Mouse (Mus musculus): Measurements from ENCODE around the gene Crispld2. TPM values are rescaled to one million over a fixed set of nuclear protein-coding genes. Genes with fewer than 3 reads are reported as not detected.

Crispld2 gene
- polyA plus RNA-seq, 1 experiment from 2014 or later = 10.1 TPM

DNA sequence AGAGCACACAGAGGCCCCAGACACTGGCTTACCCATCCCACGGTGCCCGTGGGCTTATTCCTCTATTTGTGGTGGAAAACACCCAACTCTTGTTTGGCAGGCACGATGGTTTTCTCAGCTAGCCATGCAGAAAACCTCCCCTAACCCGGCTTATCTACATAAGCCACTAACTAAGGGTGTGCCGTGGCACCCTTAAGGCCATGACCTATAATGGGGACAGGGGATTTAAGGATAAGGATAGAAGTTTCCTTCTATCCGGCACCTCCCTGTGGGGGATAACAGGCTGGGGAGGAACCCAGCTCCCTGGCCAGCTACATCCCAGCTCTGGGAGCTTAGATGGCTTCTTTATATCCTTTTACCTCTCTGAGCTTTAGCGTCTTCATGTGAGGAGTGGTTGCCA, 28.1 kb downstream of the Crispld2 start:
- ATAC-seq (ENCODE audit: low FRiP score, low TSS enrichment) = no peak
- Histone ChIP-seq H3K36me3 (ENCODE audit: insufficient read depth, low read length) (no peaks in the 10 kb centered on the region), H3K4me3 (ENCODE audit: low read length) (no peak overlapping the region), H3K9me3 (ENCODE audit: low read length) (no peaks in the 10 kb centered on the region), H3K27me3 (ENCODE audit: insufficient read depth, low read length) (no peaks in the 10 kb centered on the region), H3K9ac (replicated peaks; ENCODE audit: low read length) (no peak overlapping the region), H3K27ac (ENCODE audit: low read length) (no peak overlapping the region), H3K4me1 (ENCODE audit: insufficient read depth, low read length) (peaks cover under 1% of the 10 kb centered on the region; the same call in 1 of the 2 replicates), H3K4me2 (replicated peaks; ENCODE audit: low read depth, low read length) (no peak overlapping the region)
- WGBS = 65% methylated on average over 7 of the region's 7 CpGs

DNA sequence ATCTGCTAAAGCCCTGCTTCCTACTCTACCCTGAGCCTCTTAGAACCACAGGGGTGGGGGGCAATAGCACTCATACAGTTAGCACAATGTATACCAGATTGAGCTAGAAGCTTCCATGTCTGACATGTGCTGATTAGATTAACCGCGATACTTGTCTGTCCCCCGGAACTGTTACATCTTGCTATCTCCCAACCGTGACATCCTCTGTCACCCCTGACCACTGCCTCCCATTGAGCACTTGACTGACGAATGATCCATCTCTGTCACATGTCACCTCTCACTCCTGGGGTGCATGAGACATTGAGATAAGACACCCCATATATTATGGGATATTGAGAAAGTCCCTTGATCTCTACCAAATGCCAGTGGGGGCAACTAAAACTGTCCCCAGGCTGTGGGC, 34.0 kb downstream of the Crispld2 start:
- Histone ChIP-seq H3K4me3 (ENCODE audit: low read length) (no peak overlapping the region), H3K27ac (ENCODE audit: low read length) (no peak overlapping the region), H3K36me3 (ENCODE audit: insufficient read depth, low read length) (no peaks in the 10 kb centered on the region), H3K9ac (replicated peaks; ENCODE audit: low read length) (no peak overlapping the region), H3K9me3 (ENCODE audit: low read length) (no peaks in the 10 kb centered on the region), H3K4me1 (ENCODE audit: insufficient read depth, low read length) (peaks cover 5% of the 10 kb centered on the region; the same call in 1 of the 2 replicates), H3K27me3 (ENCODE audit: insufficient read depth, low read length) (no peaks in the 10 kb centered on the region), H3K4me2 (replicated peaks; ENCODE audit: low read depth, low read length) (no peak overlapping the region)
- WGBS = 77% methylated on average over 5 of the region's 5 CpGs
- ATAC-seq (ENCODE audit: low FRiP score, low TSS enrichment) = no peak

DNA sequence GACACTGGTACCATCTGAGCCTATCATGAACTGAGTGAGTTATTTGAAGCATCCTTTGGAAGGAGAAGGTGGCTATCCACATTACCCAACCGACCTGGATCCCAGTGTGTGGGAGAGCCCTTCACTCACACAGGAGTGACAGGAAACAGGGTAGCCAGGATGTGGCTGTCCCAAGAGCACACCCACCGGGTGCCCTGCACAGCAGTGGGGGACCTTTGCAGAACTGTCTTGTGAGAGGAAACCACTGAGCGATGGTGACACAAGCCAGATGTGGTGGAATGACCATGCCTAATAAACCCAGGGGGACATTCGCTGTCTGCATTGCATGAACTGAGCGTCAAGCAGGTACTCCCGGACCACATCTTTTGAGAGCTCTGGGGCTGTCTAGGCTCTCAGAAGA, 34.8 kb downstream of the Crispld2 start:
- H3K4me3 ChIP-seq (ENCODE audit: low read length) = no peak overlapping the region
- no peak overlapping the region for H3K4me2 ChIP-seq (replicated peaks; ENCODE audit: low read depth, low read length)
- H3K27me3 ChIP-seq (ENCODE audit: insufficient read depth, low read length) = no peaks in the 10 kb centered on the region
- peaks cover 5% of the 10 kb centered on the region; the same call in 1 of the 2 replicates for H3K4me1 ChIP-seq (ENCODE audit: insufficient read depth, low read length)
- H3K9ac ChIP-seq (replicated peaks; ENCODE audit: low read length) = no peak overlapping the region
- no peak overlapping the region for H3K27ac ChIP-seq (ENCODE audit: low read length)
- no peaks in the 10 kb centered on the region for H3K9me3 ChIP-seq (ENCODE audit: low read length)
- 79% methylated on average over 6 of the region's 6 CpGs for WGBS
- no peak for ATAC-seq (ENCODE audit: low FRiP score, low TSS enrichment)
- no peaks in the 10 kb centered on the region for H3K36me3 ChIP-seq (ENCODE audit: insufficient read depth, low read length)

DNA sequence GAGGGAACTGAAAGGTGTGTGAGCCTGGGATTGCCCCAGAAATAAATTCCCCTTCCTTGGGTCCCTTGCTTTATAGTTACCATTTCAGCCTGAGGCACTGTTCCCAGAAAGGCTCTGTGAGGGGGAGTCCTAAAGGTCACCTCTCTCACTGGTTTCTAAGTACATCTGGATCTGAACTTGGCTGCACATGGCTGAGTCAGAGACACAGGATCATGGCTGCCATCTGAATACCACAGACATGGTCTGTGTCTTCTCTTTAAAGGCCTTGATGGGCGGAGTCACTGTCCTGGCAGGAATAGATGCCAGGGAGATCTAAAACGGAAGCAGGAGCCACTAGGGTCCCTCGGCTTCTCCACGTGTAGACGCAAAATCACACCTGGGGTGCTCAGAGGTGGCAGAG, 38.2 kb downstream of the Crispld2 start:
- no peak for ATAC-seq (ENCODE audit: low FRiP score, low TSS enrichment)
- no peaks in the 10 kb centered on the region for H3K9me3 ChIP-seq (ENCODE audit: low read length)
- no peaks in the 10 kb centered on the region for H3K36me3 ChIP-seq (ENCODE audit: insufficient read depth, low read length)
- no peak overlapping the region for H3K27ac ChIP-seq (ENCODE audit: low read length)
- no peaks in the 10 kb centered on the region for H3K27me3 ChIP-seq (ENCODE audit: insufficient read depth, low read length)
- H3K9ac ChIP-seq (replicated peaks; ENCODE audit: low read length) = no peak overlapping the region
- no peak overlapping the region for H3K4me3 ChIP-seq (ENCODE audit: low read length)
- peaks cover 11% of the 10 kb centered on the region; the same call in 1 of the 2 replicates for H3K4me1 ChIP-seq (ENCODE audit: insufficient read depth, low read length)
- WGBS = 48% methylated on average over 5 of the region's 5 CpGs
- no peak overlapping the region for H3K4me2 ChIP-seq (replicated peaks; ENCODE audit: low read depth, low read length)

DNA sequence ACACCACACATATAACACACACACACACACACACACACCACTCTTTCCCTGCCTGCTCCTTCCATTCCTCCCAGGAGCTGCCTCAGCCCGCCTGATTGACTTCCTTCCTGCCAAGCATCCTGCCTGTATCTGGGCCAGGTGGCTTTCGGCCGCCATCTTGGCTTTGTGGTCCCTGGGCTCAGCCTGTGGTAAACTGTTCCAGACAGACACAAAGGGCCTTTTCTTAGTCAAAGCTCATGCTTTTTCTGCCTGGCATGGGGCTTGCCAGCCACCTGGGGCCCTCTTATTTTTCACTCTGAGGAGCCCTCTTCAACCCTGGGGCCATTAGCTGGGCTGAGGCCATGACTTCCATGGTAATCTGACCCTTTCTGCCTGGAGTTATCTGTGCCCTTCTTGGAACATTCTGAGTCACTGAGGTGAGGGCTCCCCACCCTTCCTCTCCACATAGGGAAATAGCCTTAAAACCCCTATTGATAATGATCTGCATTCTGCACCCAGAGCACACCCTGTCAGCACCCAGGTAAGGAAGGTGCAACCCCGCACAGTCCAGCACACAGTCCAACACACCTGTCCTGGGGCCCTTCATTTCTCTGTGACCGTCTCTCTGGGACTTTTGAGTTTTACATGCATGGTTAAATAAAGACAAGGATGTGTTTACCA, 40.4 kb downstream of the Crispld2 start:
- Histone ChIP-seq H3K9me3 (ENCODE audit: low read length) (no peaks in the 10 kb centered on the region), H3K9ac (replicated peaks; ENCODE audit: low read length) (no peak overlapping the region), H3K4me1 (ENCODE audit: insufficient read depth, low read length) (peaks cover 19% of the 10 kb centered on the region; the same call in 1 of the 2 replicates), H3K36me3 (ENCODE audit: insufficient read depth, low read length) (no peaks in the 10 kb centered on the region), H3K27me3 (ENCODE audit: insufficient read depth, low read length) (no peaks in the 10 kb centered on the region), H3K4me2 (replicated peaks; ENCODE audit: low read depth, low read length) (no peak overlapping the region), H3K4me3 (ENCODE audit: low read length) (no peak overlapping the region), H3K27ac (ENCODE audit: low read length) (no peak overlapping the region)
- 81% methylated on average over 5 of the region's 5 CpGs for WGBS
- ATAC-seq (ENCODE audit: low FRiP score, low TSS enrichment) = no peak

DNA sequence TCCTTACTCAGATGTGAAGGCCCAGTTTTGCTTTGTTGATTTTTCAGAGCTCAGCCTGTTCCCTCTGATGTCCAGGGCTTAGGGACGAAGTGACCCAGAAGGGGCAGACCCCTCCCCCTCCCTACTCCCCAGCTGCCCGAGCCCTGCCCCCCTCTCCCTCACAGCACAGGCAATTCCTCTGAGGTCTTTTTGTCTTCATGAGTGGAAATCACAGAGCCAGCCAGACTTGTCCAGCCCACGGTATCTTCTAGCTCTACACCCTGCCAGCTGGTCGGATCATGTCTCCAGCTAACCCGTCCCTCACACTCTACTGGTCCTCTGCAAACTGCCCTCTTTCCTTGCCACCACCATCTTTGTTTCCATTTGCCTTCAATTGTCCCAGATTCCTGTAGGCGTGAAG, 42.2 kb downstream of the Crispld2 start:
- no peaks in the 10 kb centered on the region for H3K27me3 ChIP-seq (ENCODE audit: insufficient read depth, low read length)
- no peak overlapping the region for H3K9ac ChIP-seq (replicated peaks; ENCODE audit: low read length)
- no peak overlapping the region for H3K4me3 ChIP-seq (ENCODE audit: low read length)
- H3K4me2 ChIP-seq (replicated peaks; ENCODE audit: low read depth, low read length) = no peak overlapping the region
- no peak for ATAC-seq (ENCODE audit: low FRiP score, low TSS enrichment)
- 41% methylated on average over 6 of the region's 6 CpGs for WGBS
- no peaks in the 10 kb centered on the region for H3K9me3 ChIP-seq (ENCODE audit: low read length)
- no peak overlapping the region for H3K27ac ChIP-seq (ENCODE audit: low read length)
- no peaks in the 10 kb centered on the region for H3K36me3 ChIP-seq (ENCODE audit: insufficient read depth, low read length)
- H3K4me1 ChIP-seq (ENCODE audit: insufficient read depth, low read length) = peaks cover 22% of the 10 kb centered on the region; the same call in 1 of the 2 replicates

DNA sequence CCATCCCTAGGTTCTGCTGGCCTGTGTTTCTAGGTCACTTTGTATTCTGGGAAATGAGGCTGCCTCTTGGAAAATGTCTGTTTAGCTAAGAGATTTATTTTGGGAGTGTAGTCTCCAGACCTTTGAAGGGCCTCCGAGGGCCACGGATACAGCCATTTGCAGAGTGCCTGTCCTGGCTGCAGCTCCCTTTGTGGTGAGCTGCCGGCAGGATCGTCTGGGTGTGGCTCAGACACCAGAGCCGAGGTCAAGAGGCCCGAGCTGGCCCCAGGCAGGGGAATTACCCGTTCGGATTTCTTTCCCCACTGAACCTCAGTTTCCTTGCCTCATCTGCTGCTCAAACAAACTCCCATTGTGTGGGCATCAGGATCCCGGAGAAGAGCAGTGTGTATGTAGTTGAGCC, 43.9 kb downstream of the Crispld2 start:
- H3K4me1 ChIP-seq (ENCODE audit: insufficient read depth, low read length) = peaks cover 22% of the 10 kb centered on the region; the same call in 1 of the 2 replicates
- H3K36me3 ChIP-seq (ENCODE audit: insufficient read depth, low read length) = no peaks in the 10 kb centered on the region
- H3K9ac ChIP-seq (replicated peaks; ENCODE audit: low read length) = no peak overlapping the region
- no peak overlapping the region for H3K4me2 ChIP-seq (replicated peaks; ENCODE audit: low read depth, low read length)
- no peaks in the 10 kb centered on the region for H3K9me3 ChIP-seq (ENCODE audit: low read length)
- no peak overlapping the region for H3K27ac ChIP-seq (ENCODE audit: low read length)
- H3K27me3 ChIP-seq (ENCODE audit: insufficient read depth, low read length) = no peaks in the 10 kb centered on the region
- H3K4me3 ChIP-seq (ENCODE audit: low read length) = no peak overlapping the region
- ATAC-seq (ENCODE audit: low FRiP score, low TSS enrichment) = no peak
- WGBS = 6% methylated on average over 9 of the region's 9 CpGs

DNA sequence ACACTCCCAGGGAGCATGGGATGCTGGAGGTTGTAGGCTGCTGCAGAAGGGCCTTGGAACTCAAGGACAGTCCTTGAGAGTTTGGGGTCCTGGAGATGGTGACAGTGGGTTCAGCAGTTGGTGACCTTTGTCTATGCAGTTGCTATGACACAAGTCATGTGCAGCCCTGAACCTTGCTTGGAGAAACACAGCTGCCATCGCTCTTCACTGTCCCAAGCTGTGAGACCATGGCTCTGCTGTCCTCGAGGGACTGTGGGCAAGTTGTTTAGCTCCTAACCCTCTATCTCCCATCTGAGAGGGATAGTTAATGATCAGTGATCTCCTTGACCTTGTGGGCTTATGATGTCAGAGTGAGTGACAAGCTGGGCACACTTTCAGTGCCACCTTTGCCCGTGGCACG, 44.3 kb downstream of the Crispld2 start:
- no peak for ATAC-seq (ENCODE audit: low FRiP score, low TSS enrichment)
- no peaks in the 10 kb centered on the region for H3K36me3 ChIP-seq (ENCODE audit: insufficient read depth, low read length)
- H3K4me1 ChIP-seq (ENCODE audit: insufficient read depth, low read length) = peaks cover 22% of the 10 kb centered on the region; the same call in 1 of the 2 replicates
- no peaks in the 10 kb centered on the region for H3K9me3 ChIP-seq (ENCODE audit: low read length)
- H3K4me3 ChIP-seq (ENCODE audit: low read length) = no peak overlapping the region
- H3K4me2 ChIP-seq (replicated peaks; ENCODE audit: low read depth, low read length) = no peak overlapping the region
- WGBS = 35% methylated on average over 4 of the region's 4 CpGs
- H3K9ac ChIP-seq (replicated peaks; ENCODE audit: low read length) = no peak overlapping the region
- no peak overlapping the region for H3K27ac ChIP-seq (ENCODE audit: low read length)
- no peaks in the 10 kb centered on the region for H3K27me3 ChIP-seq (ENCODE audit: insufficient read depth, low read length)

DNA sequence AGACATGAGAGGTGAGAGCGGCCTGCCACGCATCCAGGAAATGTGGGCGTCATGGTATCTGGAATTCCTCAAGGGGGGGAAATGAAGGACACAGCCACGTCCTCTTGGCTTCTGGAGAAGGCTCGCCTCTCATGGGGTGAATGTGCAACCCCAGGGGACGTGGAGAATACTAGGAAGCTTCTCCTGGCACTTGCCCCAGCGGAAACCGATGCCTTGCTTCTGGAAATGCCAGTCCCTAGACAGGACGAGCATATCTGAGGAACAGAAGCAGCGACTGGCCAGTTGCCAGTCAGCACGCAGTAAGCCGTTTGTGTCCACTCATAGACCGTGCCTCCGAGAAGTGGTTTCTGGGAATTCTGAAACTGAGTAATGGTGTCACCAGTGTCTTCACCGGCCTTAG, 45.0 kb downstream of the Crispld2 start:
- 73% methylated on average over 15 of the region's 15 CpGs for WGBS
- H3K9me3 ChIP-seq (ENCODE audit: low read length) = no peaks in the 10 kb centered on the region
- peaks cover 22% of the 10 kb centered on the region; the same call in 1 of the 2 replicates for H3K4me1 ChIP-seq (ENCODE audit: insufficient read depth, low read length)
- H3K36me3 ChIP-seq (ENCODE audit: insufficient read depth, low read length) = no peaks in the 10 kb centered on the region
- H3K27me3 ChIP-seq (ENCODE audit: insufficient read depth, low read length) = no peaks in the 10 kb centered on the region
- no peak overlapping the region for H3K9ac ChIP-seq (replicated peaks; ENCODE audit: low read length)
- H3K4me2 ChIP-seq (replicated peaks; ENCODE audit: low read depth, low read length) = no peak overlapping the region
- H3K27ac ChIP-seq (ENCODE audit: low read length) = no peak overlapping the region
- ATAC-seq (ENCODE audit: low FRiP score, low TSS enrichment) = no peak
- no peak overlapping the region for H3K4me3 ChIP-seq (ENCODE audit: low read length)

DNA sequence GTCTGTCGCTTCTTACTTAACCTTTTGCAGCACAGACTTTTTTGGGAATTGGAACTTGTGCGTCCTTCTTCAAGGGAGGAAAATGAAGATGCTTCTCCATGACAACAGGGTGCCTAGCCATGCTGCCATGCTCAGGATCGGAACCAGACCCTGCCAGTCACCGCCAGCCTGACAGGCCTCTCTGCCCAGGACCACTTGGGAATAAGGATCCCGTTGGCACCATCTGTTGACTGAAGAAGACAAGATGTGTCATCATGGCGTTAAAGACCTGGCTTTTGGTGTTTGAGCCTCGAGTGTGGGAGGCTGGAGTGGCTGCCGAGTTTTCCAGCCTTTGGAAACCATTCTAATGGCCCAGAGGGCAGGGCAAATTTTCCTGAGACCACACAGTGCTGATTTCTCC, 45.4 kb downstream of the Crispld2 start:
- Histone ChIP-seq H3K9ac (replicated peaks; ENCODE audit: low read length) (no peak overlapping the region), H3K4me1 (ENCODE audit: insufficient read depth, low read length) (peaks cover 22% of the 10 kb centered on the region; the same call in 1 of the 2 replicates), H3K36me3 (ENCODE audit: insufficient read depth, low read length) (no peaks in the 10 kb centered on the region), H3K4me3 (ENCODE audit: low read length) (no peak overlapping the region), H3K27me3 (ENCODE audit: insufficient read depth, low read length) (no peaks in the 10 kb centered on the region), H3K9me3 (ENCODE audit: low read length) (no peaks in the 10 kb centered on the region), H3K27ac (ENCODE audit: low read length) (no peak overlapping the region), H3K4me2 (replicated peaks; ENCODE audit: low read depth, low read length) (no peak overlapping the region)
- ATAC-seq (ENCODE audit: low FRiP score, low TSS enrichment) = no peak
- WGBS = 80% methylated on average over 8 of the region's 8 CpGs

Data from kidney, embryonic 16.5 days (tissue).